Mouse (Mus musculus) central nervous system, embryonic 14 days (tissue): Measurements from ENCODE around the gene H2al1h. TPM values are rescaled to one million over a fixed set of nuclear protein-coding genes. Genes with fewer than 3 reads are reported as not detected.

Experiments
- polyA plus RNA-seq: library from polyadenylated mRNA; depleted of rRNA; stranded (reverse); fragments of >200 nt; gene quantifications from 2 replicates; pipeline ENCODE4 v1.2.3, GENCODE M21; 2012; rRNA removed

H2al1h gene
- not detected in 2 replicates for polyA plus RNA-seq

DNA sequence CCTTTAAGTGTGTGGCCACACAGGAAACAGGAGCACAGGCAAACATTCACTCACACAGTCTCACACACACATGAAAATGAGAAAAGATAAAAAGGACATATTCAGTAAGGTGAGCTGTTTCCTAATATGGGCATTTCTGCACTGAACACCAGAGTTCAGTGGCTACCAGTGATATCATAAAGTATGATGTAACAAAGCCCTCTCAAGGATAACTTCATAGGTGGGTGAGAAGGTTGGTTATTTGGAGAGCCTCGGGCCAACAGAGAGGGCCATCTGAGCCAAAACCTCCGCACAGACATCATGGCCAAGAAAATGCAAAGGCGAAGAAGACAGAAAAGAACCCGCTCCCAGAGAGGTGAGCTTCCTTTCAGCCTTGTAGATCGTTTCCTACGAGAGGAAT lies at the start of gene H2al1h:
Gene H2al1h, plus strand, starts transcription at position 301 of the 400 bp plus-strand sequence.

DNA sequence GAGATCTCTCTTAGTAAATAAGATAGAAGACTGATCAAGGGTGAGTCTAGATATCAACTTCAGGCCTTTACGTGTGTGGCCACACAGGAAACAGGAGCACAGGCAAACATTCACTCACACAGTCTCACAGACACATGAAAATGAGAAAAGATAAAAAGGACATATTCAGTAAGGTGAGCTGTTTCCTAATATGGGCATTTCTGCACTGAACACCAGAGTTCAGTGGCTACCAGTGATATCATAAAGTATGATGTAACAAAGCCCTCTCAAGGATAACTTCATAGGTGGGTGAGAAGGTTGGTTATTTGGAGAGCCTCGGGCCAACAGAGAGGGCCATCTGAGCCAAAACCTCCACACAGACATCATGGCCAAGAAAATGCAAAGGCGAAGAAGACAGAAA lies 22.3 kb upstream of the H2al1h start, which contains the start of gene H2al1a:
Gene H2al1a, plus strand, starts transcription at position 301 of the 400 bp plus-strand sequence.

DNA sequence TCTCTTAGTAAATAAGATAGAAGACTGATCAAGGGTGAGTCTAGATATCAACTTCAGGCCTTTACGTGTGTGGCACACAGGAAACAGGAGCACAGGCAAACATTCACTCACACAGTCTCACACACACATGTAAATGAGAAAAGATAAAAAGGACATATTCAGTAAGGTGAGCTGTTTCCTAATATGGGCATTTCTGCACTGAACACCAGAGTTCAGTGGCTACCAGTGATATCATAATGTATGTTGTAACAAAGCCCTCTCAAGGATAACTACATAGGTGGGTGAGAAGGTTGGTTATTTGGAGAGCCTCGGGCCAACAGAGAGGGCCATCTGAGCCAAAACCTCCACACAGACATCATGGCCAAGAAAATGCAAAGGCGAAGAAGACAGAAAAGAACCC lies 19.2 kb upstream of the H2al1h start, which contains the start of gene H2al1b:
Gene H2al1b, plus strand, starts transcription at position 301 of the 400 bp plus-strand sequence.

DNA sequence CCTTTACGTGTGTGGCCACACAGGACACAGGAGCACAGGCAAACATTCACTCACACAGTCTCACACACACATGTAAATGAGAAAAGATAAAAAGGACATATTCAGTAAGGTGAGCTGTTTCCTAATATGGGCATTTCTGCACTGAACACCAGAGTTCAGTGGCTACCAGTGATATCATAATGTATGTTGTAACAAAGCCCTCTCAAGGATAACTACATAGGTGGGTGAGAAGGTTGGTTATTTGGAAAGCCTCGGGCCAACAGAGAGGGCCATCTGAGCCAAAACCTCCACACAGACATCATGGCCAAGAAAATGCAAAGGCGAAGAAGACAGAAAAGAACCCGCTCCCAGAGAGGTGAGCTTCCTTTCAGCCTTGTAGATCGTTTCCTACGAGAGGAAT lies 15.9 kb upstream of the H2al1h start, which contains the start of gene H2al1c:
Gene H2al1c, plus strand, starts transcription at position 301 of the 400 bp plus-strand sequence.

DNA sequence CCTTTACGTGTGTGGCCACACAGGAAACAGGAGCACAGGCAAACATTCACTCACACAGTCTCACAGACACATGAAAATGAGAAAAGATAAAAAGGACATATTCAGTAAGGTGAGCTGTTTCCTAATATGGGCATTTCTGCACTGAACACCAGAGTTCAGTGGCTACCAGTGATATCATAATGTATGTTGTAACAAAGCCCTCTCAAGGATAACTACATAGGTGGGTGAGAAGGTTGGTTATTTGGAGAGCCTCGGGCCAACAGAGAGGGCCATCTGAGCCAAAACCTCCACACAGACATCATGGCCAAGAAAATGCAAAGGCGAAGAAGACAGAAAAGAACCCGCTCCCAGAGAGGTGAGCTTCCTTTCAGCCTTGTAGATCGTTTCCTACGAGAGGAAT lies 12.8 kb upstream of the H2al1h start, which contains the start of gene H2al1d:
Gene H2al1d, plus strand, starts transcription at position 301 of the 400 bp plus-strand sequence.

DNA sequence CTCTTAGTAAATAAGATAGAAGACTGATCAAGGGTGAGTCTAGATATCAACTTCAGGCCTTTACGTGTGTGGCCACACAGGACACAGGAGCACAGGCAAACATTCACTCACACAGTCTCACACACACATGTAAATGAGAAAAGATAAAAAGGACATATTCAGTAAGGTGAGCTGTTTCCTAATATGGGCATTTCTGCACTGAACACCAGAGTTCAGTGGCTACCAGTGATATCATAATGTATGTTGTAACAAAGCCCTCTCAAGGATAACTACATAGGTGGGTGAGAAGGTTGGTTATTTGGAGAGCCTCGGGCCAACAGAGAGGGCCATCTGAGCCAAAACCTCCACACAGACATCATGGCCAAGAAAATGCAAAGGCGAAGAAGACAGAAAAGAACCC lies 9.7 kb upstream of the H2al1h start, which contains the start of gene H2al1e:
Gene H2al1e, plus strand, starts transcription at position 301 of the 400 bp plus-strand sequence.

DNA sequence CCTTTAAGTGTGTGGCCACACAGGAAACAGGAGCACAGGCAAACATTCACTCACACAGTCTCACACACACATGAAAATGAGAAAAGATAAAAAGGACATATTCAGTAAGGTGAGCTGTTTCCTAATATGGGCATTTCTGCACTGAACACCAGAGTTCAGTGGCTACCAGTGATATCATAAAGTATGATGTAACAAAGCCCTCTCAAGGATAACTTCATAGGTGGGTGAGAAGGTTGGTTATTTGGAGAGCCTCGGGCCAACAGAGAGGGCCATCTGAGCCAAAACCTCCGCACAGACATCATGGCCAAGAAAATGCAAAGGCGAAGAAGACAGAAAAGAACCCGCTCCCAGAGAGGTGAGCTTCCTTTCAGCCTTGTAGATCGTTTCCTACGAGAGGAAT lies 6.4 kb upstream of the H2al1h start, which contains the start of gene H2al1f:
Gene H2al1f, plus strand, starts transcription at position 301 of the 400 bp plus-strand sequence.

DNA sequence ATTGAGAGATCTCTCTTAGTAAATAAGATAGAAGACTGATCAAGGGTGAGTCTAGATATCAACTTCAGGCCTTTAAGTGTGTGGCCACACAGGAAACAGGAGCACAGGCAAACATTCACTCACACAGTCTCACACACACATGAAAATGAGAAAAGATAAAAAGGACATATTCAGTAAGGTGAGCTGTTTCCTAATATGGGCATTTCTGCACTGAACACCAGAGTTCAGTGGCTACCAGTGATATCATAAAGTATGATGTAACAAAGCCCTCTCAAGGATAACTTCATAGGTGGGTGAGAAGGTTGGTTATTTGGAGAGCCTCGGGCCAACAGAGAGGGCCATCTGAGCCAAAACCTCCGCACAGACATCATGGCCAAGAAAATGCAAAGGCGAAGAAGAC lies 3.3 kb upstream of the H2al1h start, which contains the start of gene H2al1g:
Gene H2al1g, plus strand, starts transcription at position 301 of the 400 bp plus-strand sequence.

DNA sequence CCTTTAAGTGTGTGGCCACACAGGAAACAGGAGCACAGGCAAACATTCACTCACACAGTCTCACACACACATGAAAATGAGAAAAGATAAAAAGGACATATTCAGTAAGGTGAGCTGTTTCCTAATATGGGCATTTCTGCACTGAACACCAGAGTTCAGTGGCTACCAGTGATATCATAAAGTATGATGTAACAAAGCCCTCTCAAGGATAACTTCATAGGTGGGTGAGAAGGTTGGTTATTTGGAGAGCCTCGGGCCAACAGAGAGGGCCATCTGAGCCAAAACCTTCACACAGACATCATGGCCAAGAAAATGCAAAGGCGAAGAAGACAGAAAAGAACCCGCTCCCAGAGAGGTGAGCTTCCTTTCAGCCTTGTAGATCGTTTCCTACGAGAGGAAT lies 3.1 kb downstream of the H2al1h start, which contains the start of gene H2al1i:
Gene H2al1i, plus strand, starts transcription at position 301 of the 400 bp plus-strand sequence.

DNA sequence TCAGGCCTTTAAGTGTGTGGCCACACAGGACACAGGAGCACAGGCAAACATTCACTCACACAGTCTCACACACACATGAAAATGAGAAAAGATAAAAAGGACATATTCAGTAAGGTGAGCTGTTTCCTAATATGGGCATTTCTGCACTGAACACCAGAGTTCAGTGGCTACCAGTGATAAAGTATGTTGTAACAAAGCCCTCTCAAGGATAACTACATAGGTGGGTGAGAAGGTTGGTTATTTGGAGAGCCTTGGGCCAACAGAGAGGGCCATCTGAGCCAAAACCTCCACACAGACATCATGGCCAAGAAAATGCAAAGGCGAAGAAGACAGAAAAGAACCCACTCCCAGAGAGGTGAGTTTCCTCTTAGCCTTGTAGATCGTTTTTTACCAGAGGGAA lies 6.2 kb downstream of the H2al1h start, which contains the start of gene H2al1j:
Gene H2al1j, plus strand, starts transcription at position 301 of the 400 bp plus-strand sequence.

Other genes starting within 250 kb of the H2al1h start
- gene H2al1a, start 22.2 kb upstream of the H2al1h start, polyA plus RNA-seq: not detected in 2 replicates
- gene H2al1b, start 19.1 kb upstream of the H2al1h start, polyA plus RNA-seq: not detected in 2 replicates
- gene H2al1c, start 15.8 kb upstream of the H2al1h start, polyA plus RNA-seq: not detected in 2 replicates
- not detected in 2 replicates for gene H2al1d, start 12.7 kb upstream of the H2al1h start, polyA plus RNA-seq
- gene H2al1e, start 9.6 kb upstream of the H2al1h start, polyA plus RNA-seq: not detected in 2 replicates
- not detected in 2 replicates for gene H2al1f, start 6.3 kb upstream of the H2al1h start, polyA plus RNA-seq
- gene H2al1g, start 3.2 kb upstream of the H2al1h start, polyA plus RNA-seq: not detected in 2 replicates
- not detected in 2 replicates for gene H2al1i, start 3.2 kb downstream of the H2al1h start, polyA plus RNA-seq
- gene H2al1j, start 6.3 kb downstream of the H2al1h start, polyA plus RNA-seq: not detected in 2 replicates